Mouse (Mus musculus) megakaryocyte progenitor cell, adult 5-6 weeks (primary cell): ENCODE data around the gene Gcsh. TPM values are rescaled to one million over a fixed set of nuclear protein-coding genes. Genes with fewer than 3 reads are reported as not detected.

Source experiments
- ATAC-seq: replicated peaks from 2 replicates; pipeline ENCODE4 v1.8.0; 2016; ENCODE audit warnings: mild to moderate bottlenecking, moderate TSS enrichment, inconsistent platforms; ENCODE audit not compliant: poor library complexity
- total RNA-seq, 2 experiments: library from RNA; stranded (forward) in 1 of 2; stranded (reverse) in 1 of 2; fragments of 157-497, 149-512 nt in 1 of 2; fragments of 200-1000 nt in 1 of 2; gene quantifications; 2 replicates each; pipeline versions ENCODE4 v1.2.3 to v1.2.4; 2015 to 2017

Gcsh gene
- total RNA-seq, 2 experiments from 2014 or later: 59.5 to 64.6 TPM

- ATAC-seq: peak; percentile 89
Measured at GRCm38 (mm10) chr8:116978631-116979256, 14.6 kb downstream of the Gcsh start, which contains the start of gene 1700030J22Rik. Gene 1700030J22Rik (minus strand): TSS chr8:116978959.

- no peak; the same call in 1 of the 2 replicates for ATAC-seq
Measured at GRCm38 (mm10) chr8:116978052-116978451, 15.3 kb downstream of the Gcsh start.

GRCm38 (mm10) chr8:116975606-116976005 lies 17.7 kb downstream of the Gcsh start:
- no peak for ATAC-seq

GRCm38 (mm10) chr8:116975066-116975465 lies 18.3 kb downstream of the Gcsh start:
- ATAC-seq: no peak

GRCm38 (mm10) chr8:116969531-116969930 lies 23.8 kb downstream of the Gcsh start:
- ATAC-seq: no peak

GRCm38 (mm10) chr8:116954415-116954814 lies 38.9 kb downstream of the Gcsh start:
- ATAC-seq: no peak

- ATAC-seq: no peak
Measured at GRCm38 (mm10) chr8:116952428-116952827, 40.9 kb downstream of the Gcsh start.

GRCm38 (mm10) chr8:116951778-116952177 lies 41.6 kb downstream of the Gcsh start:
- no peak for ATAC-seq

- 0 out of 2 replicates have a peak, but pooled peaks have one; percentile 21 for ATAC-seq
Measured at GRCm38 (mm10) chr8:116951369-116951768, 42.0 kb downstream of the Gcsh start.

- no peak for ATAC-seq
Measured at GRCm38 (mm10) chr8:116947589-116947988, 45.7 kb downstream of the Gcsh start.

- ATAC-seq: no peak
Measured at GRCm38 (mm10) chr8:116946851-116947250, 46.5 kb downstream of the Gcsh start.

- ATAC-seq: peak; percentile 15
Measured at GRCm38 (mm10) chr8:116946268-116946838, 47.0 kb downstream of the Gcsh start.

GRCm38 (mm10) chr8:116945169-116945910 lies 48.0 kb downstream of the Gcsh start:
- peak; percentile 30 for ATAC-seq

GRCm38 (mm10) chr8:116944385-116944696 lies 49.0 kb downstream of the Gcsh start:
- ATAC-seq: no peak

- 0 out of 2 replicates have a peak, but pooled peaks have one; percentile 7 for ATAC-seq
Measured at GRCm38 (mm10) chr8:116943555-116944384, 49.6 kb downstream of the Gcsh start.

GRCm38 (mm10) chr8:116943161-116943554 lies 50.2 kb downstream of the Gcsh start, which contains the start of gene Atmin:
Gene Atmin (plus strand): TSS chr8:116943393.
- peak; percentile 62 for ATAC-seq

- ATAC-seq: peak; percentile 40
Measured at GRCm38 (mm10) chr8:116942284-116943058, 50.9 kb downstream of the Gcsh start.

GRCm38 (mm10) chr8:116935506-116935905 lies 57.8 kb downstream of the Gcsh start:
- ATAC-seq: no peak

- no peak for ATAC-seq
Measured at GRCm38 (mm10) chr8:116934976-116935375, 58.4 kb downstream of the Gcsh start.
